Mouse (Mus musculus): ENCODE data around the gene Nol8. TPM values are rescaled to one million over a fixed set of nuclear protein-coding genes. Genes with fewer than 3 reads are reported as not detected.

Nol8 gene
- total RNA-seq, 2 experiments from 2014 or later: 22.7 to 25.1 TPM

DNA sequence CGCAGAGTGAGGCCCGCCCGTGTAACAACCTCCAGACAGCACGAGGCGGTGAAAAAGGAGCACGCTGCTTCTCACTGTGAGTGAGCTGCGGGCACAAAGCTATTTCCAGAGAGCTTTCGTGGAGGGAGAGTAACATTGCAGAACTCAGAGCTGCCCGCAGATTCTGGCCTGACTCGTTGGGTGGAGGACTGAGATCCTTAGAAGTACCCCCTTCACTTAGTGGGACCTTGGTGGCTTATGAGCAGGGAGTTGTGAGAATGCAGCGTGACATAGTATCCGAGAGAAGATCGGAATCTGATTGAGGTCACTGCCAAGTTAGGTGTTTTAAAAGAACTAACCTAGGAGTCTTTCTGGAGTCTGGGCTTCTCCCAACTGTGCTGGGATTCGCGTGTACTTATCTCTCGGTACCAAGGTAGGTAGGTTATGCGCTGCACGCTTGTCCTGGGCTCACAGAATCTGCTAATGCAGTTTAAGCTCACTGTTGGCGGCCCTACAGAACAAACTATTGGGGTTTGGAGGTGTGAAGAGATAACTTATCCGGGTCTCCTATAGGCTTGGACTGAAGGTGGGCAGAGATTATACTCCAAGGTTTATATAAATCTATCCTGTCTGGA is 29.5 kb downstream of the Nol8 start:
- no peak for DNase-seq (ENCODE audit: low spot score in 2 of 2)

- DNase-seq (ENCODE audit: low spot score in 2 of 2): no peak
These were observed 31.4 kb downstream of the Nol8 start for GRCm38 (mm10) chr13:49684266-49684665.

DNA sequence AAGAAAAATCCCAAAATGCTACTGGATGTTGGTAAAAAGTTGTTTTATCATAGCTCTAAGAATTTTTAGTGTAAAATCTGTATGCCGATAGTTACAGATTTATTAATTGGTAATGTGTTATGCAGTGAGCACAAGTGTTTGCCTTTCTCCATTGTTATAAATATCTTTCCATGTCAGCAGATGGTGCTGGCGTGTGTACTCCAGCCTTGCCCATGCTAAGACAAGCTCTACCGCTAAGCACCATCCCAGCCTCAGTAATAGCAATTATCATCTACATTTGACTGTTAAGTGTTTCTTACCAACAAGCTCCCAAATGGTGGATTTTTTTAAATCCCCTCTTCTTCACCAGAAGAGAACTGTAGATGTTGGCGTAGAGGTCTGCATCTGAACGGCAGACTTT is 38.2 kb downstream of the Nol8 start:
- no peak for DNase-seq (ENCODE audit: low spot score in 2 of 2)

DNA sequence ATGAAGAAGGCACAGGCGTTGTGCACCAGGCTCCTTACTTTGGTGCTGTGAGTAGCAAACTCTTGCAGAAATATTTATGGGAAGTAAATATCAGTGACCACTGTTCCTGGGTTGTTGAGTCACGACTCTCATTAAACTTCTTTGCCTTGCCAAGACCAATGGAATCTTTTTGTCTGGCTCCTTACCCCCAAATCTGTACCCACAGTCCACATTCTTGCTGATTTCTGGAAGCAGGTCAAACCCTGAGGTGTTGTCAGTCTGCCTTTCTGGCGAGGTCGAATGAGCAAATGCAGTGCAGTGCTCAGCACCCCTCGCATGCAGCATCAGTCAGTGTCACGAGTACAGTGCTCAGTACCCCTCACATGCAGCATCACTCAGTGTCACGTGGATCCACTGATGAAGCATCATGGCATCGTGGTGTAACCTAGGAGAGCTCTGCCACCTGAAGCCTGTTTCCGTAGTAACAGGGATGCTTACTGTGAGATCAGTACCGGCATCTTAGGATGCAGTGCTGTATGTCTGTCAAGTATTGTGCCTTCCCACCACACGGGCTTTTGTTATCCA is 50.4 kb downstream of the Nol8 start:
- no peak for DNase-seq (ENCODE audit: low spot score in 2 of 2)

- no peak for DNase-seq (ENCODE audit: low spot score in 2 of 2)
These were observed 53.3 kb downstream of the Nol8 start for GRCm38 (mm10) chr13:49706032-49706690.

- DNase-seq (ENCODE audit: low spot score in 2 of 2): no peak
These were observed 55.4 kb downstream of the Nol8 start for GRCm38 (mm10) chr13:49708311-49708710.

GRCm38 (mm10) chr13:49712047-49712721 is 59.3 kb downstream of the Nol8 start:
- DNase-seq (ENCODE audit: low spot score in 2 of 2): no peak

DNA sequence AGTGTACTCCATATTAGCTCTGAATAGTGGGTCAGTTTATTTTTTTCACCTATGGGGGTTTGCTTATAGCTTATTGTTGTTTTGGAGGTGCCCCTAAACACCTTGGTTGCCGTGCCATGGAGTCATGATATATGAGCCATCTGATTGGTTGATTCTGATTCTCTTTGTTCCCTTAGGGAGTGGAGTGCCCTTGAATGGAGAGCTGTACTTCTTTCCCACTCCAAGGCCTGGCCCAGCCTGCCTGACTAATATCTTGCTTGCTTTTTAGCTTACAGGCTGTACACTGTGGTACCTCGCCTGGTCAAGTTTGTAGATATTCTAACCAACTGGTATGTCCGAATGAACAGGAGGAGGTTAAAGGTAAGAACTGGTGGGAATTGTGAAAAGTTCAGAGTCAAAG is 66.4 kb downstream of the Nol8 start:
- no peak for DNase-seq (ENCODE audit: low spot score in 2 of 2)

Other genes with a start within 250 kb of the Nol8 start
- 10 to 100 TPM; 14.5 to 18.4 TPM for gene Ippk, start 231.8 kb upstream of the Nol8 start, total RNA-seq (2021)
- 1 to 10 TPM; 1.5 to 2.3 TPM for gene Tes3-ps, start 159.8 kb upstream of the Nol8 start, total RNA-seq (2021)
- gene Ecm2, start 148.3 kb upstream of the Nol8 start, total RNA-seq (2021): 1 to 10 TPM; 2.8 to 3.1 TPM
- gene Aspn, start 108.6 kb upstream of the Nol8 start, total RNA-seq (2021): under 1 TPM; 0.89 to 0.98 TPM
- 1 to 10 TPM; 2.2 to 2.4 TPM for gene Omd, start 70.6 kb upstream of the Nol8 start, total RNA-seq (2021)
- gene Ogn, start 45.0 kb upstream of the Nol8 start, total RNA-seq (2021): 1 to 10 TPM; 8.6 to 9.9 TPM
- 1 to 10 TPM in 1 of 2 experiments, under 1 TPM in 1; 0.79 to 1.2 TPM for gene Cenpp, start 293 bp upstream of the Nol8 start, total RNA-seq (2021)
- gene Iars, start 29.0 kb downstream of the Nol8 start, total RNA-seq (2021): 10 to 100 TPM; 62.0 to 67.9 TPM
- not detected for gene Gm30302, start 145.9 kb downstream of the Nol8 start, total RNA-seq (2021)

Measured in left cerebral cortex, adult 18-20 months (tissue).